Mouse (Mus musculus): ENCODE measurements around the gene Rfx4. TPM values are rescaled to one million over a fixed set of nuclear protein-coding genes. Genes with fewer than 3 reads are reported as not detected.

The Rfx4 gene
- polyA plus RNA-seq, 1 experiment, result 14.3 TPM

DNA sequence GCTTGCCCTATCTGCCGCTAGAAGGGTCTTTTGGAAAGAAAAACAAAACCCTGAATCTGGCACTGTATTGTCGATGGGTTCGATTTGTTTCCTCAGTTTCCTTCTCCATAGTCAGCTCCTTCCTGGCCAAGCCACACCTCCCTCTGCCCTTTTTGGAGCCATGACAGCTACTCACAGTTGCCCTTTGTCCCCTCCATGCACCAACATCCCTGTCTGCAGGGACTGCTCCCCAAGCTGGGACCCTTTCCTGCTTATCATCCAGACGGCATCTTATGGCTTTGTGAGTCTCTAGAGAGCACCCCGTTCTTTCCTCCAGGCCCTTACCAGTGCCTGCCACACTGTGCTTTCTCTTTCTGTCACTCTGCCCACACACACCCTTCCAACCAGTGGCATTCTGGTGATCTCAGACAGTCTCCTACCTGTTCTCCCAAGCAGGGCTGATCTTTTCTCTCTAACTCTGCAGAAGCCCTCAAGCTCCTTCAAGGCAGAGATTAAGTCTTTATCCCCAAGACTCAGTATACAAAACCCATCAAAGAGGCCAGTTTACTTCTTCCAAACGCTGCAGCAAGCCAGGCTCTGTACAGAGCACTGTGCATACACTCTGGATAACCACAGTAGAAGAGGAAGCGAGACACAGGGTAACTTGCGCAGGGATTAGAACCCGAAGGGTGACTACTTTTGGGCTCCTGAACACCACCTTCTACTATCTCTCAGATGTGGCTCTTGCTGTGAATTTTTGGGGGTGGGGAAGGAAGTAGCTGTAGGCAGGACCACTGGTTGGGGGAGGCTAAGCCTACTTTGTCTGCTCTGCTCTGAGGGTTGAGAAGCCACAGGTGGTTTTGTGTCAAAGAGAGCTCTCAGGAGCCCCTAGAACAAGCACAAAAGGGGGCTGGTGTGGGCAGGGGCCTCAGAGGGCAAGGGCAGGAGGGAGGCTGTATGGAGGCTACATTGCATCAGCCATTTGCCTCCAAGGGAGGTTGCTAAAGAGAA lies 141.4 kb downstream of the Rfx4 start:
- H3K27ac ChIP-seq (ENCODE audit: insufficient read depth, low read length), result 0 out of 2 replicates have a peak overlapping the region, but pooled peaks have one; percentile 17
- peaks cover 5% of the 10 kb centered on the region; the same call in 1 of the 2 replicates for H3K4me1 ChIP-seq (ENCODE audit: control insufficient read depth, insufficient read depth, low read length)
- H3K4me3 ChIP-seq (ENCODE audit: insufficient read depth, low read length), result no peak overlapping the region
- no peak for TF ChIP-seq POLR2A (IDR thresholded peaks at IDR 0.05; ENCODE audit: extremely low read depth, insufficient read depth, low read length)
- no peak for TF ChIP-seq CTCF (IDR thresholded peaks at IDR 0.05; ENCODE audit: extremely low read depth, insufficient read depth, low read length)

GRCm38 (mm10) chr10:84898144-84898979 lies 142.5 kb downstream of the Rfx4 start:
- TF ChIP-seq CTCF (IDR thresholded peaks at IDR 0.05; ENCODE audit: extremely low read depth, insufficient read depth, low read length) (no peak), POLR2A (IDR thresholded peaks at IDR 0.05; ENCODE audit: extremely low read depth, insufficient read depth, low read length) (no peak)
- no peak overlapping the region for H3K27ac ChIP-seq (ENCODE audit: insufficient read depth, low read length)
- peaks cover 6% of the 10 kb centered on the region for H3K4me1 ChIP-seq (ENCODE audit: control insufficient read depth, insufficient read depth, low read length)
- H3K4me3 ChIP-seq (ENCODE audit: insufficient read depth, low read length), result no peak overlapping the region

DNA sequence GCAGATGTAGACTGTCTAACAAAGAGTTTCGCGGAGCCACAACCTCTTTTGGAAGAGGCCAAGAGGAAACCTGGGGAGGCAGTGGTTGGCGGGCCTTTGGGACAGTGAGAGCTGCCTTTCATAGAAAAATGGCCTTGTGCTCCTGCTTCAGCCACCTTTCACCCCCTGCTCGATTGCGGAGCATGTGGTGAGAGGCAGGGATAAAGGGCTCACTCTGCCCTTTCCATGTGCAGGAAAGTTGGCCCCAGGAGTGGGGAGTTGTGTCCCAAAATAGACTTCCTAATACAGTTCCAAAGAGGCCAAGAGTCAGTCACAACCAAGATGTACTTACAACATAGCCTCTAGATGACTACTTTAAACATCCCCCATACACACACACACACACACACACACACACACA lies 145.8 kb downstream of the Rfx4 start:
- no peak for TF ChIP-seq POLR2A (IDR thresholded peaks at IDR 0.05; ENCODE audit: extremely low read depth, insufficient read depth, low read length)
- no peak for TF ChIP-seq CTCF (IDR thresholded peaks at IDR 0.05; ENCODE audit: extremely low read depth, insufficient read depth, low read length)
- H3K27ac ChIP-seq (ENCODE audit: insufficient read depth, low read length), result no peak overlapping the region
- H3K4me3 ChIP-seq (ENCODE audit: insufficient read depth, low read length), result no peak overlapping the region
- H3K4me1 ChIP-seq (ENCODE audit: control insufficient read depth, insufficient read depth, low read length), result peaks cover 7% of the 10 kb centered on the region

DNA sequence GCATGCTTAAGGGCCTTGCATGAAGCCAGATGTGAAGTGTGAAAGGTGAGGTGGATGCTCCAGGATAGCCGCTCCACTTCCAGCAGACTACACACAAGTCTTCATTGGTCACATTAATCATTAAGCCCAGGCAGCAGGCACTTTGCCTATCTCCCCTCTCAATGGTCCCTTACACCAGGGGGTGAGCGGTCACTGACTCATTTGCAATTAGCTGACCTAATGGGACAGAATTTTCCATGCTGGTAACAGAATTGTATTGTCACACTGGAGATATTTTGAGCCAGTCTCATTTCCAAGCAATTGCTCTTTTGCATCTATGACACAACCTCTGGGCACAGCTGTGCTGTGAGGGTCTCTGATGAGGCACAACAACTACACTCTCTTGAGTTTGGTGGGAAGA lies 146.4 kb downstream of the Rfx4 start:
- Histone ChIP-seq H3K4me1 (ENCODE audit: control insufficient read depth, insufficient read depth, low read length) (peaks cover 9% of the 10 kb centered on the region), H3K27ac (ENCODE audit: insufficient read depth, low read length) (no peak overlapping the region), H3K4me3 (ENCODE audit: insufficient read depth, low read length) (no peak overlapping the region)
- TF ChIP-seq POLR2A (IDR thresholded peaks at IDR 0.05; ENCODE audit: extremely low read depth, insufficient read depth, low read length), result no peak
- no peak for TF ChIP-seq CTCF (IDR thresholded peaks at IDR 0.05; ENCODE audit: extremely low read depth, insufficient read depth, low read length)

- Histone ChIP-seq H3K4me3 (ENCODE audit: insufficient read depth, low read length) (no peak overlapping the region), H3K27ac (ENCODE audit: insufficient read depth, low read length) (no peak overlapping the region), H3K4me1 (ENCODE audit: control insufficient read depth, insufficient read depth, low read length) (peaks cover 10% of the 10 kb centered on the region)
- TF ChIP-seq POLR2A (IDR thresholded peaks at IDR 0.05; ENCODE audit: extremely low read depth, insufficient read depth, low read length), result no peak
- TF ChIP-seq CTCF (IDR thresholded peaks at IDR 0.05; ENCODE audit: extremely low read depth, insufficient read depth, low read length), result no peak
These were observed 147.4 kb downstream of the Rfx4 start for GRCm38 (mm10) chr10:84903307-84903706.

- no peak overlapping the region for H3K4me3 ChIP-seq (ENCODE audit: insufficient read depth, low read length)
- H3K27ac ChIP-seq (ENCODE audit: insufficient read depth, low read length), result no peak overlapping the region; the same call in 1 of the 2 replicates
These were observed 147.9 kb downstream of the Rfx4 start for GRCm38 (mm10) chr10:84903742-84904141.

GRCm38 (mm10) chr10:84906895-84907294 lies 151.0 kb downstream of the Rfx4 start:
- H3K27ac ChIP-seq (ENCODE audit: insufficient read depth, low read length), result peak overlapping the region; percentile 81
- no peak overlapping the region for H3K4me3 ChIP-seq (ENCODE audit: insufficient read depth, low read length)
- TF ChIP-seq POLR2A (IDR thresholded peaks at IDR 0.05; ENCODE audit: extremely low read depth, insufficient read depth, low read length) (no peak), CTCF (IDR thresholded peaks at IDR 0.05; ENCODE audit: extremely low read depth, insufficient read depth, low read length) (no peak)
- peaks cover 15% of the 10 kb centered on the region for H3K4me1 ChIP-seq (ENCODE audit: control insufficient read depth, insufficient read depth, low read length)

More at GRCm38 (mm10) chr10:84903742-84904141, 147.9 kb downstream of the Rfx4 start:
- H3K4me1 ChIP-seq (ENCODE audit: control insufficient read depth, insufficient read depth, low read length), result peaks cover 10% of the 10 kb centered on the region
- TF ChIP-seq POLR2A (IDR thresholded peaks at IDR 0.05; ENCODE audit: extremely low read depth, insufficient read depth, low read length) (0 out of 2 replicates have a peak, but pooled peaks have one; percentile 11), CTCF (IDR thresholded peaks at IDR 0.05; ENCODE audit: extremely low read depth, insufficient read depth, low read length) (no peak)

- H3K27ac ChIP-seq (ENCODE audit: insufficient read depth, low read length), result no peak overlapping the region
- H3K4me3 ChIP-seq (ENCODE audit: insufficient read depth, low read length), result no peak overlapping the region
- no peak for TF ChIP-seq CTCF (IDR thresholded peaks at IDR 0.05; ENCODE audit: extremely low read depth, insufficient read depth, low read length)
- no peak for TF ChIP-seq POLR2A (IDR thresholded peaks at IDR 0.05; ENCODE audit: extremely low read depth, insufficient read depth, low read length)
- peaks cover 15% of the 10 kb centered on the region for H3K4me1 ChIP-seq (ENCODE audit: control insufficient read depth, insufficient read depth, low read length)
These were observed 152.1 kb downstream of the Rfx4 start for GRCm38 (mm10) chr10:84908006-84908405.

DNA sequence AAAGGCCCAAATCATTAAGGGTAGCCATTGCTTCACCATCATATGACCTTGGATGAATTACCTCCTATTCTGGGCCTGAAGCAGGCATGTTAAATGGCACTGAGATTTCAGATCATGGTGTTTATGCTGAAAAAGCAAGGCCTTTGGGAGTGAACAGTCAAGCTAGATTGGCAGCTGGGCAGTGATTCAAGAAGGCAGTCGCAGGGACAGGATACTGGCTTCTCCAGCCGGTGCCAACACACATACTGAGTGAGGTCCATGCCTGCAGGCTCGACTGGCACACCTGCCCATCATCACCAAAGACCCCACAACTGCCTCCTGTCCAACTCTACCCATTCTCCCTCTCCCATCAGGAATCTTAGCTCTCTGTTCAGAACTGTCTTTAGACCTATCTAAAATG lies 152.6 kb downstream of the Rfx4 start:
- Histone ChIP-seq H3K27ac (ENCODE audit: insufficient read depth, low read length) (no peak overlapping the region), H3K4me3 (ENCODE audit: insufficient read depth, low read length) (no peak overlapping the region), H3K4me1 (ENCODE audit: control insufficient read depth, insufficient read depth, low read length) (peaks cover 12% of the 10 kb centered on the region)
- TF ChIP-seq POLR2A (IDR thresholded peaks at IDR 0.05; ENCODE audit: extremely low read depth, insufficient read depth, low read length) (no peak), CTCF (IDR thresholded peaks at IDR 0.05; ENCODE audit: extremely low read depth, insufficient read depth, low read length) (no peak)

Data from cortical plate, adult 2 months (tissue).